Mouse (Mus musculus) liver, embryonic 11.5 days (tissue): ENCODE measurements at regions not wholly inside any gene's neighbourhood (a gene's known extent, or its start where the extent isn't known, plus 50 kb on each side); places are given as distances from the start of the nearest gene placed in this dataset.

ENCODE experiments used
- ATAC-seq: fragments of 200-750 bp; cut with Nextera tagmentation; replicated peaks from 2 replicates; pipeline ENCODE4 v1.8.0; 2017; ENCODE audit warnings: moderate number of reproducible peaks, mild to moderate bottlenecking, moderate TSS enrichment, moderate library complexity; ENCODE audit not compliant: low FRiP score
- DNase-seq: peaks from one replicate; pipeline ENCODE4 v3.0.0-alpha.2; 2017; ENCODE audit warnings: low spot score
- H3K27ac ChIP-seq: fragments of 300-500 bp; sonication (generic); 2 replicates; pipeline ENCODE4 v1.5.1; 2014; ENCODE audit warnings: mild to moderate bottlenecking, low read depth, low read length, control low read depth
- H3K27me3 ChIP-seq: fragments of 300-500 bp; sonication (generic); replicated peaks from 2 replicates; pipeline ENCODE4 v1.6.1; 2014; ENCODE audit warnings: low read length, mixed read lengths; ENCODE audit not compliant: control insufficient read depth, insufficient read depth
- H3K36me3 ChIP-seq: fragments of 300-500 bp; sonication (generic); 2 replicates; pipeline ENCODE4 v1.6.1; 2014; ENCODE audit warnings: mild to moderate bottlenecking, low read length, moderate library complexity, mixed read lengths; ENCODE audit not compliant: control insufficient read depth, insufficient read depth
- H3K4me1 ChIP-seq: fragments of 300-500 bp; sonication (generic); replicated peaks from 2 replicates; pipeline ENCODE4 v1.6.1; 2014; ENCODE audit warnings: low read length, mixed read lengths; ENCODE audit not compliant: control insufficient read depth, insufficient read depth
- H3K4me2 ChIP-seq: fragments of 300-500 bp; sonication (generic); 2 replicates; pipeline ENCODE4 v1.6.1; 2014; ENCODE audit warnings: mild to moderate bottlenecking, control low read depth, moderate library complexity
- H3K4me3 ChIP-seq: fragments of 300-500 bp; sonication (generic); 2 replicates; pipeline ENCODE4 v1.5.1; 2014; ENCODE audit warnings: low read depth, low read length, control low read depth
- H3K9ac ChIP-seq: fragments of 300-500 bp; sonication (generic); 2 replicates; pipeline ENCODE4 v1.6.1; 2014; ENCODE audit warnings: low read depth, low read length, control low read depth
- H3K9me3 ChIP-seq: fragments of 300-500 bp; sonication (generic); 2 replicates; pipeline ENCODE4 v1.6.1; 2016; ENCODE audit warnings: low read length, inconsistent platforms, mixed read lengths; ENCODE audit not compliant: control insufficient read depth
- WGBS: fragments of 180-500 bp; shearing (Covaris S2); extraction: QIAGEN DNeasy Blood & Tissue Kit; methylation state at CpG from one replicate; pipeline ENCODE4 v1.1.7; 2014; 5-methylcytosine and 5-hydroxymethylcytosine counted together

GRCm38 (mm10) chrX:11529221-11529620, 201.6 kb downstream of the H2al1j start:
- ATAC-seq: no peak
- DNase-seq: no peak
- no peaks in the 10 kb centered on the region for H3K4me1 ChIP-seq
- H3K36me3 ChIP-seq: no peaks in the 10 kb centered on the region
- H3K4me2 ChIP-seq: no peak overlapping the region
- H3K27me3 ChIP-seq: peaks cover 3% of the 10 kb centered on the region
- H3K4me3 ChIP-seq: no peak overlapping the region
- H3K9me3 ChIP-seq: no peaks in the 10 kb centered on the region
- H3K9ac ChIP-seq: no peak overlapping the region
- H3K27ac ChIP-seq: no peak overlapping the region
- WGBS: 75% methylated on average over 3 of the region's 3 CpGs

- 82% methylated on average over 4 of the region's 4 CpGs for WGBS
- no peak overlapping the region for H3K9ac ChIP-seq
- ATAC-seq (no peak), DNase-seq (no peak)
- H3K27ac ChIP-seq: no peak overlapping the region
- no peaks in the 10 kb centered on the region for H3K36me3 ChIP-seq
- no peak overlapping the region for H3K4me3 ChIP-seq
- H3K9me3 ChIP-seq: no peaks in the 10 kb centered on the region
- H3K4me1 ChIP-seq: no peaks in the 10 kb centered on the region
- H3K4me2 ChIP-seq: no peak overlapping the region
- peaks cover 3% of the 10 kb centered on the region; the same call in 1 of the 2 replicates for H3K27me3 ChIP-seq
Measured at GRCm38 (mm10) chrX:11532817-11533216, 205.2 kb downstream of the H2al1j start.

GRCm38 (mm10) chrX:11533871-11534270, 206.2 kb downstream of the H2al1j start:
- Histone ChIP-seq H3K27me3 (peaks cover 3% of the 10 kb centered on the region; the same call in 1 of the 2 replicates), H3K4me1 (no peaks in the 10 kb centered on the region), H3K4me3 (no peak overlapping the region), H3K9ac (no peak overlapping the region), H3K36me3 (no peaks in the 10 kb centered on the region), H3K4me2 (no peak overlapping the region), H3K27ac (no peak overlapping the region), H3K9me3 (no peaks in the 10 kb centered on the region)
- DNase-seq: no peak
- ATAC-seq: no peak
- WGBS: 75% methylated on average over 8 of the region's 8 CpGs

GRCm38 (mm10) chrX:11541011-11541410, 213.4 kb downstream of the H2al1j start:
- H3K4me3 ChIP-seq: no peak overlapping the region
- H3K27ac ChIP-seq: no peak overlapping the region
- no peaks in the 10 kb centered on the region for H3K4me1 ChIP-seq
- H3K9me3 ChIP-seq: no peaks in the 10 kb centered on the region
- no peak overlapping the region for H3K9ac ChIP-seq
- ATAC-seq (no peak), DNase-seq (no peak)
- WGBS: 50% methylated on average over 2 of the region's 2 CpGs
- H3K36me3 ChIP-seq: no peaks in the 10 kb centered on the region
- no peak overlapping the region for H3K4me2 ChIP-seq
- H3K27me3 ChIP-seq: no peaks in the 10 kb centered on the region

- Histone ChIP-seq H3K9me3 (no peaks in the 10 kb centered on the region), H3K4me3 (no peak overlapping the region), H3K9ac (no peak overlapping the region), H3K27ac (no peak overlapping the region), H3K27me3 (peaks cover 8% of the 10 kb centered on the region), H3K4me1 (no peaks in the 10 kb centered on the region), H3K36me3 (no peaks in the 10 kb centered on the region), H3K4me2 (no peak overlapping the region)
- 18% methylated on average over 12 of the region's 12 CpGs for WGBS
- DNase-seq: no peak
- ATAC-seq: no peak
Measured at GRCm38 (mm10) chrX:11550164-11550851, 222.7 kb downstream of the H2al1j start.

- H3K9me3 ChIP-seq: no peaks in the 10 kb centered on the region
- DNase-seq: no peak
- H3K27me3 ChIP-seq: peaks cover 8% of the 10 kb centered on the region
- H3K27ac ChIP-seq: no peak overlapping the region
- WGBS: 68% methylated on average over 5 of the region's 5 CpGs
- no peak overlapping the region for H3K4me2 ChIP-seq
- no peak overlapping the region for H3K9ac ChIP-seq
- H3K4me1 ChIP-seq: no peaks in the 10 kb centered on the region
- H3K4me3 ChIP-seq: no peak overlapping the region
- H3K36me3 ChIP-seq: no peaks in the 10 kb centered on the region
- ATAC-seq: no peak
Measured at GRCm38 (mm10) chrX:11552177-11552576, 224.6 kb downstream of the H2al1j start.

- Histone ChIP-seq H3K27ac (no peak overlapping the region), H3K9me3 (no peaks in the 10 kb centered on the region), H3K4me1 (no peaks in the 10 kb centered on the region), H3K27me3 (peaks cover 8% of the 10 kb centered on the region), H3K4me3 (no peak overlapping the region), H3K4me2 (no peak overlapping the region), H3K36me3 (no peaks in the 10 kb centered on the region), H3K9ac (no peak overlapping the region)
- ATAC-seq (no peak), DNase-seq (no peak)
- 73% methylated on average over 7 of the region's 7 CpGs for WGBS
Measured at GRCm38 (mm10) chrX:11555035-11555570, 227.5 kb downstream of the H2al1j start.

GRCm38 (mm10) chrX:11558260-11558659, 230.6 kb downstream of the H2al1j start:
- no peak for DNase-seq
- no peaks in the 10 kb centered on the region for H3K9me3 ChIP-seq

More at GRCm38 (mm10) chrX:11558260-11558659, 230.6 kb downstream of the H2al1j start:
- 88% methylated on average over 2 of the region's 2 CpGs for WGBS
- Histone ChIP-seq H3K4me1 (no peaks in the 10 kb centered on the region), H3K4me2 (no peak overlapping the region), H3K27me3 (peaks cover 3% of the 10 kb centered on the region; the same call in 1 of the 2 replicates), H3K27ac (no peak overlapping the region), H3K4me3 (no peak overlapping the region), H3K36me3 (no peaks in the 10 kb centered on the region), H3K9ac (no peak overlapping the region)
- no peak for ATAC-seq
